Mouse (Mus musculus) MEL (cell line): ENCODE measurements around the gene Rora.

ENCODE experiments used
- CTCF ChIP-seq, 3 experiments: IDR thresholded peaks in 2 of 3; conservative IDR thresholded peaks in 1 of 3; 2 replicates each; pipeline ENCODE4 v1.5.1; 2011 to 2012; ENCODE audit warnings: low read length in 3 of 3, low read depth in 2 of 3, mild to moderate bottlenecking in 2 of 3, improper control_type of control experiment in 1 of 3, inconsistent platforms in 1 of 3, mixed read lengths in 1 of 3, moderate library complexity in 1 of 3; ENCODE audit not compliant: control insufficient read depth in 1 of 3, insufficient read depth in 1 of 3, poor library complexity in 1 of 3, severe bottlenecking in 1 of 3
- EP300 ChIP-seq, 2 experiments: IDR thresholded peaks; 2 replicates each; pipeline ENCODE4 v1.6.1; 2011; ENCODE audit warnings: improper control_type of control experiment in 2 of 2, low read length in 2 of 2, low read depth in 1 of 2, mild to moderate bottlenecking in 1 of 2
- MXI1 ChIP-seq: IDR thresholded peaks from 2 replicates; pipeline ENCODE4 v1.6.1; 2011; ENCODE audit warnings: mild to moderate bottlenecking, low read depth, low read length, improper control_type of control experiment

DNA sequence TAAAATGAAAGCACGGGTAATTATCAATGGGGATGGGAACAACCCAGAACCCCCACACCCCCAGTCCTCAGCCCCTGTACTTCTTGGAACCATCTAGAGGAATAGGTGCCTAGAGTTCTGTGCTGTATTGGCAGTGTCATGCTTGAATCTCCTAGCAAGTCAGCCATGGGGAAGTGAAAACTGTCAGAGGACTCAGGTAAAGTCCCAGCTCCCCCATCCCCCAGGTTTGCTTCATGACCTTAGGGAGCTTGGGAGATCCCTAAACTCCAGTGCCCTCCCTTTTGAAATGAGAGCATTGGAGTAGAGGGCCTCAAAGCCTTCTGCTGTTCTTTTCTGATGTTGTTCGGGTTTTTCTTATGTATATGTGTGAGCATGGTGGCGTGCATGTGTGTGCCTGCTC is 294.6 kb downstream of the Rora start:
- no peak for TF ChIP-seq EP300 (IDR thresholded peaks at IDR 0.05; ENCODE audit: low read depth in 1 of 2, low read length in 2 of 2)
- TF ChIP-seq CTCF (IDR thresholded peaks at IDR 0.05 in 2 of 3, conservative IDR thresholded peaks at IDR 0.05 in 1 of 3; ENCODE audit: control insufficient read depth in 1 of 3, insufficient read depth in 1 of 3, low read depth in 2 of 3, low read length in 3 of 3, poor library complexity in 1 of 3, severe bottlenecking in 1 of 3), result no peak
- no peak for TF ChIP-seq MXI1
